Mouse (Mus musculus) bone marrow macrophage, adult 2 months (primary cell): ENCODE measurements around the gene Lemd1. TPM values are rescaled to one million over a fixed set of nuclear protein-coding genes. Genes with fewer than 3 reads are reported as not detected.

Experiments used
- H3K27ac ChIP-seq: 2 replicates; pipeline ENCODE4 v1.5.1; 2012; ENCODE audit warnings: low read depth, low read length; ENCODE audit not compliant: insufficient read depth
- H3K4me1 ChIP-seq: 2 replicates; pipeline ENCODE4 v1.6.1; 2012; ENCODE audit warnings: low read length; ENCODE audit not compliant: control insufficient read depth, insufficient read depth
- H3K4me3 ChIP-seq: 2 replicates; pipeline ENCODE4 v1.5.1; 2012; ENCODE audit warnings: mild to moderate bottlenecking, low read length, moderate library complexity; ENCODE audit not compliant: insufficient read depth
- CTCF ChIP-seq: IDR thresholded peaks from 2 replicates; pipeline ENCODE4 v1.5.1; 2012; ENCODE audit warnings: low read depth, mild to moderate bottlenecking, low read length, moderate library complexity
- POLR2A ChIP-seq: IDR thresholded peaks from 2 replicates; pipeline ENCODE4 v1.6.1; 2012; ENCODE audit warnings: mild to moderate bottlenecking, low read depth, low read length, borderline replicate concordance
- polyA plus RNA-seq: library from polyadenylated mRNA; stranded (reverse); fragments of >200 nt; gene quantifications from 2 replicates; pipeline ENCODE4 v1.2.4, GENCODE M21; 2012; ENCODE audit not compliant: missing spikeins, insufficient read depth, insufficient read length

Gene Lemd1
- polyA plus RNA-seq, 1 experiment, result not detected

- Histone ChIP-seq H3K4me1 (peaks cover 7% of the 10 kb centered on the region), H3K4me3 (peak overlapping the region; percentile 30), H3K27ac (no peak overlapping the region)
- TF ChIP-seq CTCF (no peak), POLR2A (no peak)
These were observed 1.2 kb upstream of the Lemd1 start for GRCm38 (mm10) chr1:132190040-132190513.

- Histone ChIP-seq H3K4me1 (peaks cover 9% of the 10 kb centered on the region), H3K4me3 (peak overlapping the region; percentile 52), H3K27ac (no peak overlapping the region)
- TF ChIP-seq POLR2A, result no peak
- no peak for TF ChIP-seq CTCF
These were observed 574 bp upstream of the Lemd1 start for GRCm38 (mm10) chr1:132190621-132191092.

- H3K4me3 ChIP-seq, result no peak overlapping the region
- H3K4me1 ChIP-seq, result peaks cover 9% of the 10 kb centered on the region
- H3K27ac ChIP-seq, result no peak overlapping the region
- TF ChIP-seq POLR2A (no peak), CTCF (no peak)
These were observed 802 bp downstream of the Lemd1 start for GRCm38 (mm10) chr1:132191786-132192680.

- peaks cover 9% of the 10 kb centered on the region for H3K4me1 ChIP-seq
- H3K4me3 ChIP-seq, result no peak overlapping the region
- TF ChIP-seq POLR2A (no peak), CTCF (no peak)
- H3K27ac ChIP-seq, result no peak overlapping the region
These were observed 2.6 kb downstream of the Lemd1 start for GRCm38 (mm10) chr1:132193806-132194205.

- TF ChIP-seq CTCF (no peak), POLR2A (no peak)
- Histone ChIP-seq H3K4me3 (no peak overlapping the region), H3K27ac (no peak overlapping the region), H3K4me1 (peaks cover 9% of the 10 kb centered on the region)
These were observed 3.4 kb downstream of the Lemd1 start for GRCm38 (mm10) chr1:132194624-132195023.

- TF ChIP-seq POLR2A, result no peak
- no peak for TF ChIP-seq CTCF
These were observed 3.9 kb downstream of the Lemd1 start for GRCm38 (mm10) chr1:132195100-132195499.

GRCm38 (mm10) chr1:132195681-132196080 lies 4.5 kb downstream of the Lemd1 start:
- H3K4me3 ChIP-seq, result no peak overlapping the region
- TF ChIP-seq CTCF, result no peak
- no peak for TF ChIP-seq POLR2A
- H3K4me1 ChIP-seq, result peaks cover 9% of the 10 kb centered on the region
- no peak overlapping the region for H3K27ac ChIP-seq

More at GRCm38 (mm10) chr1:132195100-132195499, 3.9 kb downstream of the Lemd1 start:
- no peak overlapping the region for H3K4me3 ChIP-seq
- H3K4me1 ChIP-seq, result peaks cover 9% of the 10 kb centered on the region
- H3K27ac ChIP-seq, result no peak overlapping the region

- H3K27ac ChIP-seq, result no peak overlapping the region
- no peak overlapping the region for H3K4me3 ChIP-seq
- no peak for TF ChIP-seq CTCF
- peaks cover 9% of the 10 kb centered on the region for H3K4me1 ChIP-seq
These were observed 5.1 kb downstream of the Lemd1 start for GRCm38 (mm10) chr1:132196337-132196736.

GRCm38 (mm10) chr1:132197666-132198065 lies 6.4 kb downstream of the Lemd1 start:
- no peak overlapping the region for H3K4me3 ChIP-seq
- TF ChIP-seq CTCF, result no peak
- peaks cover 9% of the 10 kb centered on the region for H3K4me1 ChIP-seq
- H3K27ac ChIP-seq, result no peak overlapping the region

- no peak overlapping the region for H3K27ac ChIP-seq
- no peak overlapping the region for H3K4me3 ChIP-seq
- TF ChIP-seq CTCF (no peak), POLR2A (no peak)
- peaks cover 9% of the 10 kb centered on the region for H3K4me1 ChIP-seq
These were observed 7.3 kb downstream of the Lemd1 start for GRCm38 (mm10) chr1:132198401-132199071.
